Mouse (Mus musculus) cortical plate, adult 2 months (tissue): ENCODE results near the gene Olfr816.

ENCODE experiments used
- CTCF ChIP-seq: fragments of 200-500 bp; IDR thresholded peaks from 2 replicates; pipeline ENCODE4 v1.5.1; 2011; ENCODE audit warnings: mild to moderate bottlenecking, control low read depth, low read length; ENCODE audit not compliant: insufficient read depth; ENCODE audit errors: extremely low read depth
- POLR2A ChIP-seq: fragments of 200-500 bp; IDR thresholded peaks from 2 replicates; pipeline ENCODE4 v1.6.1; 2011; ENCODE audit warnings: mild to moderate bottlenecking, low read length, control low read depth; ENCODE audit not compliant: insufficient read depth; ENCODE audit errors: extremely low read depth

- no peak for TF ChIP-seq POLR2A
- TF ChIP-seq CTCF: no peak
These were observed 33.6 kb upstream of the Olfr816 start, which contains the start of gene Olfr818 for GRCm38 (mm10) chr10:129949000-129949399.
